Mouse (Mus musculus): Measurements from ENCODE around the gene Pak7.
"Not testable (repeated sequence)": the region's sequence is repeated elsewhere in the genome, so short reads cannot be mapped to it uniquely, and the experiment has no call there.

The Pak7 gene

DNA sequence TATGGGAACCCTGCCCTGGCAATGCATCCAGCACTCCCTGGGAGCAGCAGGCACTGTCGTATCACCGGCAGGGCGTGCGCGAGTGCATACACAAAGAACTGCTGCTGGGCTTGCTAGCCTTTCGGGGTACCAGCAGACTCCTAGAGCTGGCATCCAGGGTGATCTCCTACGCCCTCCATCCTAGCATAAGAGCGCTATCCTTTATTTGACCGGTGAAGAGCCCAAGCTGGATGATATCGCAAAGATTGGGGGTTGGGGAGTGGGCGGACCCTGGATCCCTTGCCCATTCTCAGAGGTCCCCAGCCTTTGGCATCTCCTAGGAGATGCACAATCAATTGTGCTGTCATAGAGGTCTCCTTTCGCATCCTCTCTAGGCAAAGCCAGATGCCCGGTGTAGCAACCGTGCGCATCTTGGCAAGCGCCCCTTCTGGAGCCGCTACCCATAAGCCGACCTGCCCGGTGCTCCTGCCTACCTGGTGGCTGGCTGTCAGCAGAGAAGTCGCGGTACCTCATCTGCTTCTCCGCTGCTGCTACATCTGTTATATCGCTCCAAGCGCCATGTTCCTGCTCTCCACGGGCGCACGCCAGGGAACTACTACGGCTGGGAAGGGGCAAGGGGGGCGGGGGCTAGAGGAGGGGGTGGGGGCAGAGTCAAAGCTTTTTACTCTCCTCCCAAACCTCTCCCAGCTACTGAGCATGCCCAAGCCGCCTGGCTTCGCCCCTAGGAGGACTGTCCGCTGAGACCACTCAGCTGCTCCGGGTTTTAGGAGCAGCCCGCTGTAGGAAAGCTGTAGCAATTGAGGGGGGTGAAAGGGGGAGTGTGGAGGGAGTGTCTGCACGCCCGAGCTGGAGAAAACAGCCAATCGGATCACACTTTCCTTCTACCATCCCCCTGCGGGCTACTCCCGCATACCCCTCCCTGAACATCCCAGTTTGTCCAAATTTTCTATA is at the start of gene Pak7:
Pak7 (minus strand) TSS at position 787 of the 951 bp plus-strand sequence.
- no peak for DNase-seq (ENCODE audit: low read depth)

DNA sequence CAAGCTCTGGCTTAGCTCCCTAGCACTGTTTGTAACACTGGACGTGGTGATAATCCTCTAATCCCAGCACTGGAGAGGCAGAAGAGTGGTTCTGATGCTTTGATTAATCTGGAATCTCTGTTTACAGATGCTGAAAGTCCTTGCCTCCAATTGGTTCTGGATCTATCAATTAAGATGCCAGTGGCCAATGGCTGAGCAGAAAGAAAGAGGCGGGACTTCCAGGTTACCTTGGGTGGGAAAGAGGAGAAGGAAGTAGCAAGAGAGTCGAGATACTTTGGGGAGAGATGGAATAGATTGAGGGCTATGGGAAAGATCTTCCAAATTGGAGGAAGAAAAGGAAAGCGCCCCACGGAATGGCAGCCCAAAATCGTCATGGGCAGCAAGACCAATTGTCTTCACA is 37.8 kb upstream of the Pak7 start:
- DNase-seq (ENCODE audit: low read depth): no peak

DNA sequence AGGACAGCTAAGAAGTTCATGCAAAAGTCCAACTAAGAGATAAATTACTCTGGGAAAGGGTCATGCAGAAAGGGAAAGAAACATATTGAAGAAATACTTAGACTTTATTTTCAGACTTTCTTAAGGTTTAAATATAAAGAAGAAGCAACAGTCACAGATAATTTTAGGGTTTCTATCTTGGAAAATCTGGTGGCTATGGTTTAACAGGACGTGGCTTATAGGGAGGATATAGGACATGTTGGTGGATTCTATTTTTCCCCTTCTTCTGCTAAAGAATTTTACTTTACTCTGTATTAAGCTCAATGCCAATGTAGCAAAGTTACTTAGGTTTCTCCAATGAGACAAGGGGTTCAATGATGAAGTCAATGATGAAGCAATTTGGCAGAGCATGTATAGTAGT is 31.8 kb upstream of the Pak7 start:
- no peak for DNase-seq (ENCODE audit: low read depth)

DNA sequence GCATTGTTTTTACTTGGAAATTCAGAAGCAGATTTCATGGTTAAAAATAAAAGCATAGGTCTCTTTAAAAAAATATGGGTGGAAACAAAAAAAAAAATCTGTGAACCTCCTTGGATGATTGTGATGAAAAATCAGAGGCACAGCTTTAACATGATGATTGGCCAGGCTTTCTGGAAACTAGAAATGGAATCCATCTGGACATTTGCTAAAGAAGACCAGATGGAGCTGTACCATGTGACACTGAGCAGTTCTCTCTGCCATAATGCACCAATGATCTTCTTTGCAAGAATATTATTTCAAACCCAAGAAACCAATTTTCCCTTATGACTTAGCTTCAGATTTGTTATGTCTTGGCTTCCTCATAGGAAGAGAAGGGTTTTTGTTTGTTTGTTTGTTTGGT is 28.6 kb upstream of the Pak7 start:
- DNase-seq (ENCODE audit: low read depth): no peak

DNA sequence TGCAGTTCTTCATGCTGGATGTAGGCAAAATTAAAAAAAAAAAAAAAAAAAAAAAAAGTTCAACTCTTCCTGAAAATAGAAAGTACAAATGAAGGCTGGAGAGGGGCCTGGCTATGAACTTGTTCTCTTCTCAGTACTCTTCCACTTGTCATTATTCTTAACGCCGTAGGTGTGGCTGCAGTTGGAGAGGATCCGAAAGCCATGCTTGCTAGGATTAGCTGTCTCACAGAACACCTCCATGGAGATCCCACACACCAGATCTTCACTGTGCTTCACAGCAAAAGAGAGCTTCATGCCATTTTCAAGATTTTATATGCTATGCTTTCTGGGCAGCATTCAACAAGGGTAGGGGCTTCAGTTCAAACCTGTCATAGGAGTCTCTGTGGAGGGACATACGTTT is 14.8 kb upstream of the Pak7 start:
- DNase-seq (ENCODE audit: low read depth): no peak

DNA sequence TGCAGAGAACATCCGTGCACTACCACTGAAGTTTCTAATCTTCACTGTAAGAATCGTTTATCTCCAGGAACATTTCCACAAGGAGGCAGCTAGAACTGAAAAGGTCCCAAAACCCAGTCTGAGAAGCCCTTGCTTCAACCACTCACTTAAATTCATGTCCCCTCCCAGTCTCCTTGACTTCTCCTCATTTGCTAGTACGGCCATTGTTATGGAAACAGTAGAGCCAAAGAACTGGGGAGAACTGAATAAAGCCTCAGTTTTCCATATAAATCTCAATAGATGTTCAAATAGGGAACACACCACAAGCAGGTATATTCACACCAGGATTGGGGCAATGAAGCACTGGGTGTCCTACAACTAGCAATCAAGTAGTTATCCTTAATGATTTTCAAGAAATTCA is 12.4 kb downstream of the Pak7 start:
- no peak for DNase-seq (ENCODE audit: low read depth)

DNA sequence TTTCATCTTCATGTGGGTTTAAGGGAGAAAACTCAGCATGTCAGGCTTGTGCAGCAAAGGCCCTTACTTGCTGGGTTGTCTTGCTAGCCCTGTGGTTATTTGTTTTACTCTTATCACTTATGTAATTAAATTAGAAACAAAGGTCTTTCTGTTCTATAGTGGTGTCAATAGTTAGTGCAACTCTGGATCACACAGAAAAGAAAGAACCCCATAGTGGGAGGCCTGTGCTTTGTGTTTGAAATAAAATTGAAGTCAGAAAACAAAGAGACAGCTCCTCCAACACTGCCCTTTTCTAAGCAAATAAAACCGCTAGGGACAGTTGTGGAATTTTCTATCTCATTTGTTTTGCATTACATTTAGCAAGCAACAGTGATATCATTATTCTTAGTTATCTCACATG is 15.4 kb downstream of the Pak7 start:
- no peak for DNase-seq (ENCODE audit: low read depth)

DNA sequence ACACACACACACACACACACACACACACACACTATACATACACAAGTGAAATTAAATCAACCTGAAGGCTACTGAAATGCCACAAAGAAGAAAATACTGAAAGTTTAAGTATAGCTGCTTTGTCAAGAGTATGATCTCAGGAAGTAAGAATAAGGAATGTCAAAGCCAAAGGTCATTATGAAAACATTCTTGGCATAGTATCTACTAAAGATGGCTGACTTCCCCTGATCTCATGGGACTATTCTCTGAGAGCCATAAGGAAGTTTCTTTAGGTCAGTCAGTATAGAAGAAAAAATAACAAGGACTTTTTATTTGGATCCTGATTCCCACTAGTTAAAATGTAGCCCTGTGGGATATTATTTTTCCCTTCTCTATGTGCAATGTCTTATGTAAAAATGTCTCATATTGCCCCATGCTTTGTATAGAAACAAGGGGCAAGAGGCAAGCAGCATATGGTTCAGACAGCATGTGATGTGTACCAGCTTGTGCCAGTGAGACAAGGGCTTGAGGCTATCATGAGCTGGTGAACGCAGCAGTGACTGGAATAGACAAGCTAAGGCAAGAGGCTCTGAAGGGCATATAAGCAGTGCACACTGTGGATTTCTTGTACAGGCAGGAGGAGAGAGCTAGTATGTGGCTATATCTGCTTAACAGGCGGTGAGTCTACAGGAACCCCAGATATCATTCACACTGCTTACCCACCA is 36.2 kb downstream of the Pak7 start:
- DNase-seq (ENCODE audit: low read depth): no peak

DNA sequence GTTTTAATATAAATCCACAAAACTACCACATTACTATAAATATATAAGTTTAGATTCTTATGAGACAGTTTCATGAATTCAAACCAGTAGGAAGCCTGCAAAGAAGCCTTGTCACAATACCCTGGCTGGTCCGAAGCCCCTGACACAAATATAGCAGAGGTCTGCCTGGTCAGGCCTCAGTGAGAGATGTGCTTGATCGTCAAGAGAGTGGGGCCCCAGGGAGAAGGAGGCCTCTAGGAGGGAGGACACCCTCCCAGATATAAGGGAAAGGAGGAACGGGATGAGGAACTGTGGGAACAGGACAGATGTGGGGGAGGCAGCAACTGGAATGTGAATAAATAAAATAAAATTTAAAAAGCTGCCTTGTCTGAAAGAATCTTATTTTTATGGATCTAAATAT is 37.3 kb downstream of the Pak7 start:
- DNase-seq (ENCODE audit: low read depth): no peak

DNA sequence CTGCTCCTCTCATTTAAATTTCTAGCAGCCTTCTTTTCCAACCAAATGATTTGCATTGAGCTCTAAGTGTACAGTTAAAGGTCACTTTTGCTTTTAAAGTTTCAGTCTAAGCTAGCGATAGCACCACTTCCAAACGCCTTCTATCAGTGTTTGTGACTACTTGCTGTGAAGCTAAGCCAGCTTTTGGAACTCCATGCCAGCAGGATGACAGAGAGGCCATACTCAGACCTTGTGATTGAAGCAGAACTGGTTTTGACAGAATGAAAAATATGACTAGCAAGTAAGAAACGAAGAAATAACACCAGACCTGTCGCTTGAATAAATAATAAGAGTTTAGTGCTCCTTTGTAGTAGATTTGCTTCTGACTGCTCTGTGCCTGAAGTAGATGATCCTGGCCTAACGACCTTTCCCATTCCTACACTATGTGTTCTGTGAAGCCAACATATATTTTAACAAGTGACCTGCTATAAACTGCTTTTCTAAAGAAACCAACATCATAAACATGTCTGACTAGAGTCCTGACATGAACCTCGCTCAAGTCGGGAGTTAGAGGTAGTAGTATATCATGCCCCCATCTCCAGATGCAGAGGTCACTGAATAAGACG is 38.0 kb downstream of the Pak7 start:
- no peak for DNase-seq (ENCODE audit: low read depth)

DNA sequence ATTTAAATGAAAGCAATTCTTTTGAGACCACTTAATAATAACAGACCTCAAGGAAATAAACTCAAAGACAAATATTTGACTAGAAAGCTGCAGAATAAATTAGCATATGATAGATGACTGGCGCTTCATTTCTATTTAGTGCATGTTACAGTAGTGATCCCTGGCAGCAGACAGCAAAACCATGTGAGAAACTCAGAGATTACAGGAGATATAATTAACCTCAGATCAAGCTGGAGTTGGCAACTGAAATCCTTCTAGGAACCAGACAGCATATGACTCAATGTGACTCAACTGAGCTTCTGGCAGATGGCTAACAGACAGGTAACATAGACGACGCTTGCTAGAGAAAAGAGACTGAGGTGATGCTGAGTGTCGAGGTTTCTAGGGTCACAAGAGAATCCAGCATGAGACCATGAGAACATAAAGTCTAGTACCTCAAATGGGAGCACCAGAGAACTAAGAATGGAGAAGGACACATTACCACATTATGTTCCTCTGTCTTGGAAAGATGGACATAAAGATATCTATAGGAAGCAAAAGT is 43.5 kb downstream of the Pak7 start:
- DNase-seq (ENCODE audit: low read depth): not testable (repeated sequence)

DNA sequence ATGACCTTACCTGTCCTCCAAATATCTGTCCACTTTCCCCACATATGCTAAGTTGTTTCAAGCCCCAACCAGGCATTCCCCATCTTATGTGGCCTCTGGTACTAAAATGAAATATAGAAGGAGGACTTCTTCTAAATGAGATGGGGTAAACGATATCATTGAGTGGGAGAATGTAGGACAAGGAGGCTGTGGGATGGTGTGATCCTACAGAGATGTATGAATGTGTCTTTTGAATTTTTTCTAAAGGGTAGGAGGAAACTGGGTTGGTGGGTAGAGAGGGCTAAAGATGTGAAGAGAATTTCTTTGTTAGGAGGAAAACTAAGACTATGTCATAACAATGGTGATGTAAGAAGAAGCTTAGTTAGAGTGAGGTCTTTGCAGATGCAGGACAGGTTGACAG is 57.8 kb downstream of the Pak7 start:
- DNase-seq (ENCODE audit: low read depth): no peak

DNA sequence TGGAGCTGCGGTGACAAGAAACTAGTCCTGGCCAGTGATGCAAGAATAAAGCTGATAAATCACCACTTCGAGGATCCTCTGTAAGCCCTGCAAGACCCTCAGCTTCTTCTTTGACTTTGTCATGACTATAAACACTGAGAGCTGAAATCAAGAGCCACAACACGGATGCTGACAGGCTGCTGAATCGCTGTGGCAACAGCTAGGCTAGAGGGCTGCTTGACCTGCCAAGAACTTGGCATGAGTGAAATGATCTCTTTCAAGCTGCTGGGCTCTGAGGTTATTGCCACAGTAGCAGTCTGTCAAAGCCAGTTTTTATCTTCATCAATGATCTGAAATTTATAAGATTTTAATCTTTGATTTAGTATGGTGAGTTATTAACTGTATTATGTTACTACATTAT is 62.1 kb downstream of the Pak7 start:
- no peak for DNase-seq (ENCODE audit: low read depth)

DNA sequence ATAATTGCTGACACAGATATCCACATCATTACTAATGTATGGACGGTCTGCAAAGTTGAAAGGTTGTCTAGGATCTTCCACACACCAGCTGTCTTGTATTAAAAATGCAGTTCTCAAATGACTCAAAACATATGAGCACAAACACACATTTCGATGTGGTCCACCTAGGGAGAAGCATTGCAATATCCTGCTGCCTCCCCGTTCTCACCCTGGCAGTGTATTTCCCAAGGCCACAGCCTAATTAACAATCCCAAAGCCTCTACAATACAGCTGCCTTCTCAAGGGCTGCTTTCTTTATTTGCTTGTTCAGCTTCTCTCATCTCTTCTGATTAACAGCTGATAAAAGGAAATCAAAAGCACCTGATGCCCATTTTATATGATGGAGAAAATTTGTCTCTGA is 78.5 kb downstream of the Pak7 start:
- no peak for DNase-seq (ENCODE audit: low read depth)

DNA sequence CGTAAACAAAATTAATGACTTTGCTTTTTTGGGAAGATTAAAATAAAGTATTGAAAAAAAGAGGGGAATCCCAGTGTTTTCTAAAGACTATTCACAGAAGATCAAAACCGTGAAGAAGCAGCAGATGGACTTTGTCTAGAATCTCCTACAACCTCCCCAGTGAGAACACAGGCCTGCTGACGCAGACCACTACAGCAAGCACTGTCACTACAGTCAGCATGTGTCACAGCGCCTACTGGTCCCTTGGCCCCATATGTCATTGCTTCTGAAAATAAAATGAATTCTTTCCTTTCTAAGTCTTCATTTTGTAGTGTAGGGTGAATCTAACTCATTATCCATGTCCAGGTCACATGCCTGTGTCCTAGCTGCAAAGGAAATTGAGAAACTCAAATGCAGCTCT is 79.0 kb downstream of the Pak7 start:
- no peak for DNase-seq (ENCODE audit: low read depth)

DNA sequence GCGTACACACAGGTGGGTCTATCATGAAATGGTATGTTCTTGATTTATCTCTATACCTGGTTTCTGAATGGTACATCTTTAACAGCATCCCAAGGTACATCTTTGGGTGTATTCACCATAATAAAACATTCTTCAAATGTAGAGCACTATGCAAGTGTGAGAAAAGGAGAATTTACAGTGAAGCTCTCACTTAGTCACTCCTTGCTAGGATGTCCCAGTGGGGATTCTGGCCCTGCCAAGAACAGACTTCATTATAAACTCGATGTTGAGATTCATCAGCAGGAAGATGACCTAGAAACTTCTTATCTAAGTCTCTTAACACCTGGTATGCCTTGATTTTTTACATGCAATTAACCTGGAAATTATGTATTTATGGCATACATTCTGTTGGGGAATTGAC is 85.6 kb downstream of the Pak7 start:
- no peak for DNase-seq (ENCODE audit: low read depth)

DNA sequence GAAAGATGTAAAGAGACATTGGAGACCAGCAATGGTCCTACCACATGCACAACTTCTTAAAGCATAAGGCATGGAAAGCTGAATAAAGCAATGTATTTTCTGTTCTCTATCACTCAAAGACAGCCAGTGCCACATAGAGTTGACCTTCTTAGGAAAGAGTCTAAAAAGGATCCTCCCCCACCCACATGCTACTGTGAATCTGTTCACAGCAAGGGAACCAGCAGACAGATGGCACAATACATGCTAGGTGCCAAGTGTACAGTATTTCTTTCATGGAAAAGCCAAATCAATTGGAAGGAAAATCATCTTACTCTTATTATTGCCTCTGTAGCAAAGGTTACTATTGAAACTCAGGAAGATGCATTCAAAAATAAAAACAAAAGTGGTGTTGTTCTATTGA is 86.4 kb downstream of the Pak7 start:
- DNase-seq (ENCODE audit: low read depth): no peak

DNA sequence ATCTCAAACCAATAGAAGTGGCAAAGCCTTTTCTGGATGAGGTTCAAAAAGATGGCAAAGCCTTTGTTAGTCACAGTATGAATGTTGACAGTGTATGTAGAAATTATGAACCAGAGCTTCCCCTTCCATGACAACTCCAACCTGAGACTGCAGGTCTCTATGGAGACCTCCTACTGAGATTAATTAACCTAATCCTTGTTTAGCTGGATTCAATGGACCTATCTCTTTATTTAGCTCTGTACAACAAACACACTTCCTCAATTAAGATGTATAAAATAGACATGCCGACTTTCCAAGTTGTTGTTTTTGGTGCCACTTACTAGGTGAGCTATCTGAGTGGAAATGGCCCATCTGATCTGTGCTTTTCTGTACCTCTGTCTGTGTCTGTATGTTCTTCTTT is 90.4 kb downstream of the Pak7 start:
- DNase-seq (ENCODE audit: low read depth): no peak

DNA sequence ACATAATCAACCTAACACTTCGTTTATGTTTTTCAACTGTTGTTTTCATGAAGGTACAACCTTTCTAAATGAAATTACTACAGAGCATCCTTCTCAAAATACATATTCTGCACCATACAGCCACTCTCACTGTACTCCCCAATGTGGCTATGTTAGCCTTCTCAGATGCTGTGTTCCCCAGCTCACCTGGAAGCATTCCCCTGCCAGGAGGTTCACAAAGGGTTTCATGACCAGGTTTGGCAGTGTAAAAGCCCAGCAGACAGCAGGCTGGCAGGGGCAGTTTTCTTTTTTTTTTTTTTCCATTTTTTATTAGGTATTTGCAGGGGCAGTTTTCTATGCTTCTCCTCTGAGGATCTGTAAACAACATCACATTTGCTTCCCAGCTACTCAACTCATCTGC is 105.7 kb downstream of the Pak7 start:
- no peak for DNase-seq (ENCODE audit: low read depth)

DNA sequence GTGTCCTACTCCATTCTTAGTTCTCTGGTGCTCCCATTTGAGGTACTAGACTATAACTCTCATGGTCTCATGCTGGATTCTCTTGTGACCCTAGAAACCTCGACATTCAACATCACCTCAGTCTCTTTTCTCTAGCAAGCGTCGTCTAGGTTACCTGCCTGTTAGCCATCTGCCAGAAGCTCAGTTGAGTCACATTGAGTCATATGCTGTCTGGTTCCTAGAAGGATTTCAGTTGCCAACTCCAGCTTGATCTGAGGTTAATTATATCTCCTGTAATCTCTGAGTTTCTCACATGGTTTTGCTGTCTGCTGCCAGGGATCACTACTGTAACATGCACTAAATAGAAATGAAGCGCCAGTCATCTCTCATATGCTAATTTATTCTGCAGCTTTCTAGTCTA is 145.8 kb downstream of the Pak7 start:
- not testable (repeated sequence) for DNase-seq (ENCODE audit: low read depth)

DNA sequence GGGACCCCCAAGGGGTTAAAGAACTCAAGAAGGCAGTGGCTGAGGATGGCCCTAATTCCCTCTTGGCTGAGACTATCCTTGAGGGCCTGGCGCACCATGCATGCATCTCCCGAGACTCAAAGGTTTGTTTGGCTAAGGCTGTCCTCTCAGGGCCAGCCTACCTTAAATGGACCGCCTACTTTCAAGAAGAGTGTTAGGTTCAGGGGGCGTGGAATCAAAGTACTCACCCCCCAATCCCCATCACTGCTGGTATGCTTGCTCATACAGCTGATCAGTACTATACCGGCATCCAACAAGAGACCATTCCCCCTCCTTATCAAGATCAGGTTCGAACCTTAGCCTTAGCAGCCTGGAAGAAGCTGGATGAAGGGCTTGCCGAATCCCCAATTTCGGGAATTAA is 156.5 kb downstream of the Pak7 start:
- DNase-seq (ENCODE audit: low read depth): no peak

DNA sequence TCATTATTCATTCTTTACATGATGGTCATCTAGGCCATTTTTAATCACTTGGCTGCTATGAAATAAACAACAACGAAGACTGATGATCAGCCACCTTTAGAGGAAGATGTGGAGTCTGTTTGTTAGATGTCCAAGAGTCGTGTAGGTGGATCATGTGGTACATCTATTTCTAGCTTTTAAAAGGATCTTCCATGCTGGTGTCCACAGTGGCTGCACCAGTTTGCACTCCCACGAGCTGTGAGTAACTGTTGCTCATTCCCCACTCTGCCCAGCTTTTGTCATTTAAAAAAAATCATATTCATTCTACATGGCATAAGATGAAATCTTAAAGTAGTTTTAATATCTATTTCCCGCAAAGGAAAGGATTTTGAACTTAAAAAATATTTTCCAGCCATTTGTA is 183.7 kb downstream of the Pak7 start:
- no peak for DNase-seq (ENCODE audit: low read depth)

DNA sequence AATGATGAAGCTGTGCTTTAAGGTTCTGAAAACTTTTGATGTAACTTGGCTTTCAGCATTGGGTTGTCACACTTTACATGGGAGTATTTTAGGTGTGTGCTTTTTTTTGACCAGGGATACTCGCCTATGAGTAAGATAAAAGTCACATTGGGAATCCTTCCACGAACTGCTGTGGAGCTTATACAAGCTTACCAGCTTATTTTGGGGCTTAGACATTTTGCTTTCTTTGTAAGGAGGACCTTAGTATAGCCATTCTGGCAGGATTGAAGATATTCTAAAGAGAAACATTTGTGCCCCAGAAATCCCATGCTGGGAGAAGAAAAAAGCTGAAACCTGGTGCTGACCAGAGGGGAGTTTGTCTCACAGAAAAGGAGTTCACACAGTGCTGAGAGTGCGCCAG is 212.7 kb downstream of the Pak7 start:
- DNase-seq (ENCODE audit: low read depth): no peak
